Mouse (Mus musculus): Measurements from ENCODE around the gene Olfr1036. TPM values are rescaled to one million over a fixed set of nuclear protein-coding genes. Genes with fewer than 3 reads are reported as not detected.
A peak's percentile ranks its signal among the peaks of the same experiment; 100 is the strongest.
"Not testable (repeated sequence)": the region's sequence is repeated elsewhere in the genome, so short reads cannot be mapped to it uniquely, and the experiment has no call there.

Olfr1036 gene
- polyA plus RNA-seq (2014; fragmentation: Nextera tagmentation; extraction: Ambion mirVana) = not detected in 2 replicates

GRCm38 (mm10) chr2:86073692-86074091 is at the start of gene Olfr1036:
Gene Olfr1036 (plus strand): TSS chr2:86073992.
- DNase-seq (ENCODE audit: low spot score); H3K36me3 ChIP-seq (ENCODE audit: control insufficient read depth, insufficient read depth, low read length); H3K4me3 ChIP-seq (ENCODE audit: low read depth, low read length); H3K4me2 ChIP-seq (ENCODE audit: low read depth); H3K27me3 ChIP-seq (ENCODE audit: control insufficient read depth, insufficient read depth, low read length); ATAC-seq (ENCODE audit: insufficient read depth, low FRiP score, low TSS enrichment); H3K9ac ChIP-seq (ENCODE audit: low read length); H3K9me3 ChIP-seq (ENCODE audit: control insufficient read depth, low read length); H3K4me1 ChIP-seq (ENCODE audit: control insufficient read depth, insufficient read depth, low read length); H3K27ac ChIP-seq (ENCODE audit: low read depth, low read length): not testable (repeated sequence)

GRCm38 (mm10) chr2:86045561-86045960 is 28.2 kb upstream of the Olfr1036 start, which contains the start of gene Olfr1034:
Gene Olfr1034 (plus strand): TSS chr2:86045861.
- H3K4me2 ChIP-seq (ENCODE audit: low read depth) = no peak within 1 kb of the TSS
- no peaks in the 10 kb centered on the region for H3K36me3 ChIP-seq (ENCODE audit: control insufficient read depth, insufficient read depth, low read length)
- H3K4me3 ChIP-seq (ENCODE audit: low read depth, low read length) = no peak within 1 kb of the TSS
- H3K9me3 ChIP-seq (ENCODE audit: control insufficient read depth, low read length) = no peaks in the 10 kb centered on the region
- no peaks in the 10 kb centered on the region for H3K27me3 ChIP-seq (ENCODE audit: control insufficient read depth, insufficient read depth, low read length)
- H3K9ac ChIP-seq (ENCODE audit: low read length) = no peak within 1 kb of the TSS
- H3K4me1 ChIP-seq (ENCODE audit: control insufficient read depth, insufficient read depth, low read length) = no peaks in the 10 kb centered on the region
- ATAC-seq (ENCODE audit: insufficient read depth, low FRiP score, low TSS enrichment) (no peak), DNase-seq (ENCODE audit: low spot score) (no peak)
- no peak within 1 kb of the TSS for H3K27ac ChIP-seq (ENCODE audit: low read depth, low read length)

GRCm38 (mm10) chr2:86050777-86051176 is 23.0 kb upstream of the Olfr1036 start:
- ATAC-seq (ENCODE audit: insufficient read depth, low FRiP score, low TSS enrichment) (peak; percentile 42; the same call in 1 of the 2 replicates), DNase-seq (ENCODE audit: low spot score) (peak; percentile 22)
- H3K4me2 ChIP-seq (ENCODE audit: low read depth); H3K9me3 ChIP-seq (ENCODE audit: control insufficient read depth, low read length); H3K4me1 ChIP-seq (ENCODE audit: control insufficient read depth, insufficient read depth, low read length); H3K4me3 ChIP-seq (ENCODE audit: low read depth, low read length); H3K27me3 ChIP-seq (ENCODE audit: control insufficient read depth, insufficient read depth, low read length); H3K36me3 ChIP-seq (ENCODE audit: control insufficient read depth, insufficient read depth, low read length); H3K9ac ChIP-seq (ENCODE audit: low read length); H3K27ac ChIP-seq (ENCODE audit: low read depth, low read length): not testable (repeated sequence)

- DNase-seq (ENCODE audit: low spot score); H3K27me3 ChIP-seq (ENCODE audit: control insufficient read depth, insufficient read depth, low read length); H3K27ac ChIP-seq (ENCODE audit: low read depth, low read length); H3K36me3 ChIP-seq (ENCODE audit: control insufficient read depth, insufficient read depth, low read length); H3K9me3 ChIP-seq (ENCODE audit: control insufficient read depth, low read length); H3K9ac ChIP-seq (ENCODE audit: low read length); H3K4me2 ChIP-seq (ENCODE audit: low read depth); H3K4me3 ChIP-seq (ENCODE audit: low read depth, low read length); H3K4me1 ChIP-seq (ENCODE audit: control insufficient read depth, insufficient read depth, low read length); ATAC-seq (ENCODE audit: insufficient read depth, low FRiP score, low TSS enrichment): not testable (repeated sequence)
- 92% methylated on average over 2 of the region's 2 CpGs for WGBS
These were observed 10.0 kb upstream of the Olfr1036 start for GRCm38 (mm10) chr2:86063766-86064165.

GRCm38 (mm10) chr2:86070189-86070588 is 3.6 kb upstream of the Olfr1036 start:
- Histone ChIP-seq H3K9ac (ENCODE audit: low read length) (no peak overlapping the region), H3K4me3 (ENCODE audit: low read depth, low read length) (no peak overlapping the region), H3K36me3 (ENCODE audit: control insufficient read depth, insufficient read depth, low read length) (no peaks in the 10 kb centered on the region), H3K27me3 (ENCODE audit: control insufficient read depth, insufficient read depth, low read length) (no peaks in the 10 kb centered on the region), H3K27ac (ENCODE audit: low read depth, low read length) (no peak overlapping the region), H3K4me1 (ENCODE audit: control insufficient read depth, insufficient read depth, low read length) (no peaks in the 10 kb centered on the region), H3K4me2 (ENCODE audit: low read depth) (no peak overlapping the region), H3K9me3 (ENCODE audit: control insufficient read depth, low read length) (no peaks in the 10 kb centered on the region)
- ATAC-seq (ENCODE audit: insufficient read depth, low FRiP score, low TSS enrichment) (no peak), DNase-seq (ENCODE audit: low spot score) (no peak)
- WGBS = 93% methylated on average over 8 of the region's 8 CpGs

- not testable (repeated sequence) for ATAC-seq (ENCODE audit: insufficient read depth, low FRiP score, low TSS enrichment); H3K9me3 ChIP-seq (ENCODE audit: control insufficient read depth, low read length); DNase-seq (ENCODE audit: low spot score); H3K27ac ChIP-seq (ENCODE audit: low read depth, low read length); H3K27me3 ChIP-seq (ENCODE audit: control insufficient read depth, insufficient read depth, low read length); H3K9ac ChIP-seq (ENCODE audit: low read length); H3K4me1 ChIP-seq (ENCODE audit: control insufficient read depth, insufficient read depth, low read length); H3K36me3 ChIP-seq (ENCODE audit: control insufficient read depth, insufficient read depth, low read length); H3K4me3 ChIP-seq (ENCODE audit: low read depth, low read length); H3K4me2 ChIP-seq (ENCODE audit: low read depth)
- 88% methylated on average over 1 of the region's 1 CpGs for WGBS
These were observed 6.7 kb downstream of the Olfr1036 start for GRCm38 (mm10) chr2:86080478-86080877.

DNA sequence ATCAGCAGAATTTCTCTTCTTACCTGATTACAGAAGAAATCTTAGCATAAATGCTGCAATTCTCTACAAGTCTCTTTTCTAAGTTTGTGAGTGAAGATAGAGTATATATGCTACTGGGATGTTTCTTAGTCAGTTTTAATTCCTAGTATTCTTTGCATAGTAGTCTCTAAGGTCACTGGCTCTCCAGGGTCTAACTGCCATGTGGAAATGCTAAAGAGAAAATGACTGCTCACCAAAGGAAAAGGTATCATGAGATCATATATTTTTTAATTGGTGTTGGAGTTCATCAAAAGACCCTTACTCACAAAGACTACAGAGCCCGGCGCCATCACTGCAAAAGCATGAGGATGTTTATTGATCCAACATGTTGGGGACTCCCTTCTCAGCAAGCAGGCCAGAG is 13.5 kb downstream of the Olfr1036 start, which contains the start of gene Olfr1037:
Olfr1037 (minus strand) TSS at position 101 of the 400 bp plus-strand sequence.
- H3K27ac ChIP-seq (ENCODE audit: low read depth, low read length) = no peak within 1 kb of the TSS
- DNase-seq (ENCODE audit: low spot score) = no peak
- no peaks in the 10 kb centered on the region for H3K4me1 ChIP-seq (ENCODE audit: control insufficient read depth, insufficient read depth, low read length)
- H3K36me3 ChIP-seq (ENCODE audit: control insufficient read depth, insufficient read depth, low read length) = no peaks in the 10 kb centered on the region
- no peak within 1 kb of the TSS for H3K9ac ChIP-seq (ENCODE audit: low read length)
- H3K27me3 ChIP-seq (ENCODE audit: control insufficient read depth, insufficient read depth, low read length) = no peaks in the 10 kb centered on the region
- H3K4me2 ChIP-seq (ENCODE audit: low read depth) = no peak within 1 kb of the TSS
- no peaks in the 10 kb centered on the region for H3K9me3 ChIP-seq (ENCODE audit: control insufficient read depth, low read length)
- no peak for ATAC-seq (ENCODE audit: insufficient read depth, low FRiP score, low TSS enrichment)
- H3K4me3 ChIP-seq (ENCODE audit: low read depth, low read length) = no peak within 1 kb of the TSS
- 90% methylated on average over 2 of the region's 2 CpGs for WGBS

Other genes starting within 250 kb of the Olfr1036 start
- gene Olfr1019, start 228.5 kb upstream of the Olfr1036 start, polyA plus RNA-seq (2014; fragmentation: Nextera tagmentation; extraction: Ambion mirVana) = not detected in 2 replicates
- gene Olfr1020, start 227.0 kb upstream of the Olfr1036 start, polyA plus RNA-seq (2014; fragmentation: Nextera tagmentation; extraction: Ambion mirVana) = not detected in 2 replicates
- not detected in 2 replicates for gene Olfr1022, start 205.4 kb upstream of the Olfr1036 start, polyA plus RNA-seq (2014; fragmentation: Nextera tagmentation; extraction: Ambion mirVana)
- gene Olfr1023, start 188.4 kb upstream of the Olfr1036 start, polyA plus RNA-seq (2014; fragmentation: Nextera tagmentation; extraction: Ambion mirVana) = not detected in 2 replicates
- not detected in 2 replicates for gene Olfr1024, start 168.9 kb upstream of the Olfr1036 start, polyA plus RNA-seq (2014; fragmentation: Nextera tagmentation; extraction: Ambion mirVana)
- gene Olfr1025-ps1, start 158.8 kb upstream of the Olfr1036 start, polyA plus RNA-seq (2014; fragmentation: Nextera tagmentation; extraction: Ambion mirVana) = not detected in 2 replicates
- not detected in 2 replicates for gene Olfr1026, start 152.4 kb upstream of the Olfr1036 start, polyA plus RNA-seq (2014; fragmentation: Nextera tagmentation; extraction: Ambion mirVana)
- not detected in 2 replicates for gene Olfr1028, start 123.6 kb upstream of the Olfr1036 start, polyA plus RNA-seq (2014; fragmentation: Nextera tagmentation; extraction: Ambion mirVana)
- not detected in 2 replicates for gene Olfr1029, start 100.1 kb upstream of the Olfr1036 start, polyA plus RNA-seq (2014; fragmentation: Nextera tagmentation; extraction: Ambion mirVana)
- not detected in 2 replicates for gene Olfr1030, start 94.7 kb upstream of the Olfr1036 start, polyA plus RNA-seq (2014; fragmentation: Nextera tagmentation; extraction: Ambion mirVana)
- gene Olfr1031, start 83.7 kb upstream of the Olfr1036 start, polyA plus RNA-seq (2014; fragmentation: Nextera tagmentation; extraction: Ambion mirVana) = not detected in 2 replicates
- gene Olfr1032, start 68.5 kb upstream of the Olfr1036 start, polyA plus RNA-seq (2014; fragmentation: Nextera tagmentation; extraction: Ambion mirVana) = not detected in 2 replicates
- gene Olfr1033, start 53.4 kb upstream of the Olfr1036 start, polyA plus RNA-seq (2014; fragmentation: Nextera tagmentation; extraction: Ambion mirVana) = not detected in 2 replicates
- gene Olfr1034, start 28.1 kb upstream of the Olfr1036 start, polyA plus RNA-seq (2014; fragmentation: Nextera tagmentation; extraction: Ambion mirVana) = not detected in 2 replicates
- not detected in 2 replicates for gene Olfr1037, start 13.4 kb downstream of the Olfr1036 start, polyA plus RNA-seq (2014; fragmentation: Nextera tagmentation; extraction: Ambion mirVana)
- gene Olfr1039, start 61.9 kb downstream of the Olfr1036 start, polyA plus RNA-seq (2014; fragmentation: Nextera tagmentation; extraction: Ambion mirVana) = not detected in 2 replicates
- gene Olfr1040, start 72.7 kb downstream of the Olfr1036 start, polyA plus RNA-seq (2014; fragmentation: Nextera tagmentation; extraction: Ambion mirVana) = not detected in 2 replicates
- not detected in 2 replicates for gene Olfr1042, start 87.8 kb downstream of the Olfr1036 start, polyA plus RNA-seq (2014; fragmentation: Nextera tagmentation; extraction: Ambion mirVana)
- gene Olfr1043, start 93.5 kb downstream of the Olfr1036 start, polyA plus RNA-seq (2014; fragmentation: Nextera tagmentation; extraction: Ambion mirVana) = not detected in 2 replicates
- gene Olfr1044, start 103.8 kb downstream of the Olfr1036 start, polyA plus RNA-seq (2014; fragmentation: Nextera tagmentation; extraction: Ambion mirVana) = not detected in 2 replicates
- gene Olfr52, start 111.7 kb downstream of the Olfr1036 start, polyA plus RNA-seq (2014; fragmentation: Nextera tagmentation; extraction: Ambion mirVana) = not detected in 2 replicates
- gene Olfr1045, start 129.0 kb downstream of the Olfr1036 start, polyA plus RNA-seq (2014; fragmentation: Nextera tagmentation; extraction: Ambion mirVana) = not detected in 2 replicates
- gene Olfr1046, start 145.3 kb downstream of the Olfr1036 start, polyA plus RNA-seq (2014; fragmentation: Nextera tagmentation; extraction: Ambion mirVana) = not detected in 2 replicates
- gene Olfr1047, start 157.4 kb downstream of the Olfr1036 start, polyA plus RNA-seq (2014; fragmentation: Nextera tagmentation; extraction: Ambion mirVana) = not detected in 2 replicates
- gene Olfr1048, start 166.3 kb downstream of the Olfr1036 start, polyA plus RNA-seq (2014; fragmentation: Nextera tagmentation; extraction: Ambion mirVana) = not detected in 2 replicates
- gene Olfr1049, start 184.3 kb downstream of the Olfr1036 start, polyA plus RNA-seq (2014; fragmentation: Nextera tagmentation; extraction: Ambion mirVana) = not detected in 2 replicates
- gene Olfr1051, start 205.1 kb downstream of the Olfr1036 start, polyA plus RNA-seq (2014; fragmentation: Nextera tagmentation; extraction: Ambion mirVana) = not detected in 2 replicates
- gene Olfr1052, start 218.5 kb downstream of the Olfr1036 start, polyA plus RNA-seq (2014; fragmentation: Nextera tagmentation; extraction: Ambion mirVana) = not detected in 2 replicates
- gene Olfr1053, start 241.3 kb downstream of the Olfr1036 start, polyA plus RNA-seq (2014; fragmentation: Nextera tagmentation; extraction: Ambion mirVana) = not detected in 2 replicates

Data from neural tube, embryonic 11.5 days (tissue).